Comparison of ENCODE assay signal across 7 mouse cellular contexts in genomic region chr4:150031234-150031890, GRCm38 (mm10). TPM values are rescaled to one million over a fixed set of nuclear protein-coding genes. Genes with fewer than 3 reads are reported as not detected.
DNase-seq lines count a peak whose midpoint lies in the region; ATAC-seq and TF ChIP-seq lines count a peak whose summit lies in the region.

No protein-coding gene starts in this region.

- H3K36me3 ChIP-seq in CH12.LX (replicated peaks in 1 of 2; ENCODE audit: control insufficient read depth in 1 of 2, insufficient read depth in 1 of 2, low read length in 1 of 2): no peaks in the 10 kb centered on the region
- H3K36me3 ChIP-seq in forebrain, embryonic 12.5 days (replicated peaks): no peaks in the 10 kb centered on the region
- H3K36me3 ChIP-seq in midbrain, embryonic 10.5 days: no peaks in the 10 kb centered on the region

- 20% methylated on average over 14 of the region's 14 CpGs for WGBS in forebrain, embryonic 12.5 days
- 23% methylated on average over 14 of the region's 14 CpGs for WGBS in midbrain, embryonic 10.5 days

- TF ChIP-seq EP300 in CH12.LX (IDR thresholded peaks at IDR 0.05; ENCODE audit: low read length): no peak

- H3K4me2 ChIP-seq in CH12.LX (ENCODE audit: insufficient read depth, low read depth, poor library complexity, severe bottlenecking): peak overlapping the region; percentile 91
- peak overlapping the region; percentile 74 for H3K4me2 ChIP-seq in forebrain, embryonic 12.5 days

- H3K79me2 ChIP-seq in CH12.LX (replicated peaks; ENCODE audit: control insufficient read depth, extremely low read depth, insufficient read depth, poor library complexity, severe bottlenecking): no peaks in the 10 kb centered on the region

- H3K27me3 ChIP-seq in CH12.LX (replicated peaks): peaks cover 31% of the 10 kb centered on the region
- peaks cover 95% of the 10 kb centered on the region for H3K27me3 ChIP-seq in forebrain, embryonic 12.5 days
- H3K27me3 ChIP-seq in midbrain, embryonic 10.5 days (ENCODE audit: low read depth, poor library complexity, severe bottlenecking): peaks cover 100% of the 10 kb centered on the region

- H3K4me3 ChIP-seq in CH12.LX (replicated peaks in 1 of 3; ENCODE audit: low read depth in 2 of 3, low read length in 2 of 3, poor library complexity in 1 of 3): peak overlapping the region in 1 of 3 experiments; percentile 27
- H3K4me3 ChIP-seq in forebrain, embryonic 12.5 days (replicated peaks): peak overlapping the region; percentile 43
- peak overlapping the region; percentile 59 for H3K4me3 ChIP-seq in midbrain, embryonic 10.5 days

- H3K27ac ChIP-seq in CH12.LX (ENCODE audit: insufficient read depth, low read depth): no peak overlapping the region
- no peak overlapping the region for H3K27ac ChIP-seq in forebrain, embryonic 12.5 days
- H3K27ac ChIP-seq in midbrain, embryonic 10.5 days (replicated peaks): no peak overlapping the region

- DNase-seq in CH12.LX (ENCODE audit: extremely low read depth): no peak
- peak; percentile 65 for DNase-seq in adrenal gland, postnatal 14 days
- DNase-seq in kidney, adult 18-20 months: peak; percentile 58
- DNase-seq in midbrain, embryonic 10.5 days (ENCODE audit: low spot score): no peak
- no peak for DNase-seq in embryo, embryonic 10.5 days (ENCODE audit: low spot score)
- DNase-seq in frontal cortex, postnatal 36 days (ENCODE audit: low spot score in 2 of 2): no peak

- H3K4me1 ChIP-seq in CH12.LX (ENCODE audit: control insufficient read depth in 1 of 2, insufficient read depth in 2 of 2): peaks cover 3 to 30% of the 10 kb centered on the region in 2 experiments
- peaks cover 26% of the 10 kb centered on the region for H3K4me1 ChIP-seq in forebrain, embryonic 12.5 days
- H3K4me1 ChIP-seq in midbrain, embryonic 10.5 days: peaks cover 40% of the 10 kb centered on the region

- TF ChIP-seq CTCF in CH12.LX (conservative IDR thresholded peaks at IDR 0.05 in 1 of 2, IDR thresholded peaks at IDR 0.05 in 1 of 2; ENCODE audit: low read depth in 2 of 2, low read length in 2 of 2): no peak

- no peaks in the 10 kb centered on the region for H3K9me3 ChIP-seq in CH12.LX (replicated peaks; ENCODE audit: low read length)
- H3K9me3 ChIP-seq in forebrain, embryonic 12.5 days: no peaks in the 10 kb centered on the region
- H3K9me3 ChIP-seq in midbrain, embryonic 10.5 days (replicated peaks): no peaks in the 10 kb centered on the region

- in situ Hi-C loops in CH12.LX (cut with MboI; ENCODE audit: low pct_ligation_motif_present, low pct_unique_long_range_greater_than_20kb, low sequenced_read_pairs): loop anchor here (10.0 kb wide), 1 partner anchor 63 kb away; no protein-coding TSS in a partner anchor

- dilution Hi-C loops in CH12.LX (cut with MboI; ENCODE audit: extremely low pct_ligation_motif_present, extremely low pct_unique_long_range_greater_than_20kb, low sequenced_read_pairs): no loop called here

- no peak for TF ChIP-seq RAD21 in CH12.LX (IDR thresholded peaks at IDR 0.05; ENCODE audit: low read depth, low read length)

- ATAC-seq in forebrain, embryonic 12.5 days (ENCODE audit: low FRiP score): no peak; the same call in 1 of the 2 replicates

- H3K9ac ChIP-seq in CH12.LX (ENCODE audit: insufficient read depth, low read depth): no peak overlapping the region
- 0 out of 2 replicates have a peak overlapping the region, but pooled peaks have one; percentile 46 for H3K9ac ChIP-seq in forebrain, embryonic 12.5 days

- TF ChIP-seq POLR2A in CH12.LX (IDR thresholded peaks at IDR 0.05; ENCODE audit: low read depth, low read length): no peak

TF ChIP-seq in CH12.LX, 34 proteins besides CTCF, POLR2A, EP300 and RAD21:
- no peak for TF ChIP-seq MXI1 (IDR thresholded peaks at IDR 0.05; ENCODE audit: low read depth, low read length)
TF ChIP-seq in CH12.LX: peak in this region for 0.

RNA-seq across cellular contexts. Expression of gene H6pd, which starts 22.5 kb away (rescaled TPM):
- total RNA-seq in CH12.LX (2012; rRNA removed) (25.1 and 25.3 TPM in 2 replicates), CH12.LX (2014; rRNA removed) (13.2 and 17.7 TPM in 2 replicates)
- 36.2 and 38.5 TPM in 2 replicates for polyA plus RNA-seq in CH12.LX (2012; ENCODE audit: insufficient read length, low read depth)
- 115 and 132 TPM in 2 replicates for total RNA-seq in adrenal gland, postnatal 14 days (2021)
- polyA plus RNA-seq in forebrain, embryonic 12.5 days (2016; fragmentation: Nextera tagmentation; extraction: Ambion mirVana): 2.8 and 3.0 TPM in 2 replicates
- polyA plus RNA-seq in midbrain, embryonic 10.5 days (2016; fragmentation: Nextera tagmentation; extraction: Ambion mirVana): 3.7 and 4.0 TPM in 2 replicates

RNA-seq across cellular contexts. Expression of gene Gpr157, which starts 55.8 kb away (rescaled TPM):
- 1.3 and 2.8 TPM in 2 replicates for total RNA-seq in CH12.LX (2012; rRNA removed)
- total RNA-seq in CH12.LX (2014; rRNA removed): 2.3 and 2.6 TPM in 2 replicates
- polyA plus RNA-seq in CH12.LX (2012; ENCODE audit: insufficient read length, low read depth): 3.1 and 3.5 TPM in 2 replicates
- 1.3 and 2.3 TPM in 2 replicates for total RNA-seq in adrenal gland, postnatal 14 days (2021)
- polyA plus RNA-seq in forebrain, embryonic 12.5 days (2016; fragmentation: Nextera tagmentation; extraction: Ambion mirVana): 0.32 and 0.54 TPM in 2 replicates
- 0.60 and 0.62 TPM in 2 replicates for polyA plus RNA-seq in midbrain, embryonic 10.5 days (2016; fragmentation: Nextera tagmentation; extraction: Ambion mirVana)

Comparison
In these comparisons a context has a peak if more than half of its experiments do, and no peak if none do; other contexts are left out.
1. DNase-seq: peak in adrenal gland, postnatal 14 days (single experiment) and kidney, adult 18-20 months (single experiment); none in CH12.LX (single experiment), midbrain, embryonic 10.5 days (single experiment), embryo, embryonic 10.5 days (single experiment) and frontal cortex, postnatal 36 days (0 of 2).